8 mouse cellular contexts compared by ENCODE assay signal in genomic region chr1:74542451-74542961, GRCm38 (mm10). TPM values are rescaled to one million over a fixed set of nuclear protein-coding genes. Genes with fewer than 3 reads are reported as not detected.
DNase-seq lines count a peak whose midpoint lies in the region.

Plcd4 (plus strand) TSS chr1:74542888.

- peak; percentile 49 for DNase-seq in adrenal gland, postnatal 14 days
- DNase-seq in adrenal gland, postnatal 4 days (ENCODE audit: low spot score in 2 of 2): no peak
- DNase-seq in cerebellum, postnatal 25 days: peak; percentile 65 to 68
- DNase-seq in gastrocnemius, adult 8-10 months (ENCODE audit: low spot score in 2 of 2): peak in 1 of 2 experiments; percentile 41
- peak; percentile 13 for DNase-seq in layer of hippocampus, adult 11-12 months (ENCODE audit: low spot score)
- peak; percentile 14 for DNase-seq in mesoderm, embryonic 11.5 days (ENCODE audit: low read depth, low spot score)
- DNase-seq in telencephalon, adult 2 months (ENCODE audit: low read depth, low spot score): peak; percentile 16
- DNase-seq in spleen, postnatal 36 days (ENCODE audit: low spot score in 2 of 2): no peak

RNA-seq across cellular contexts. Expression of gene Plcd4, which starts in this region (rescaled TPM):
- 0.34 and 0.44 TPM in 2 replicates for total RNA-seq in adrenal gland, postnatal 14 days (2021)
- total RNA-seq in adrenal gland, postnatal 4 days (2021): 1 to 10 TPM in 1 of 2 experiments, under 1 TPM in 1; 0.90 to 1.1 TPM
- total RNA-seq in gastrocnemius, adult 8-10 months (2022): 100 to 1,000 TPM in 2 of 4 experiments, 10 to 100 TPM in 2; 89.2 to 107 (median 97.0) TPM

Comparison
In these comparisons a context has a peak if more than half of its experiments do, and no peak if none do; other contexts are left out.
1. RNA of gene Plcd4 (total RNA-seq): 89.2 to 107 TPM in gastrocnemius, adult 8-10 months; 0.90 to 1.1 TPM in adrenal gland, postnatal 4 days and 0.34 to 0.44 TPM in adrenal gland, postnatal 14 days; every median in the first group is over 10 times any median in the second.
2. Peak in DNase-seq in adrenal gland, postnatal 14 days; RNA of the gene not detected or under 1 TPM.
3. DNase-seq: peak in cerebellum, postnatal 25 days (2 of 2), layer of hippocampus, adult 11-12 months (single experiment), mesoderm, embryonic 11.5 days (single experiment) and telencephalon, adult 2 months (single experiment); none in adrenal gland, postnatal 4 days (0 of 2) and spleen, postnatal 36 days (0 of 2).